Mouse (Mus musculus) kidney, embryonic 16.5 days (tissue): ENCODE measurements around the gene Fam229a. TPM values are rescaled to one million over a fixed set of nuclear protein-coding genes. Genes with fewer than 3 reads are reported as not detected.
"Not testable (repeated sequence)": the region's sequence is repeated elsewhere in the genome, so short reads cannot be mapped to it uniquely, and the experiment has no call there.

Source experiments
- ATAC-seq: fragments of 200-750 bp; cut with Nextera tagmentation; 2 replicates; pipeline ENCODE4 v1.8.0; 2017; ENCODE audit warnings: moderate TSS enrichment; ENCODE audit not compliant: low FRiP score, low TSS enrichment
- H3K27ac ChIP-seq: fragments of 300-500 bp; sonication (generic); 2 replicates; pipeline ENCODE4 v1.5.1; 2014; ENCODE audit warnings: low read length
- H3K27me3 ChIP-seq: fragments of 300-500 bp; sonication (generic); 2 replicates; pipeline ENCODE4 v1.6.1; 2014; ENCODE audit warnings: low read length, control low read depth, mixed read lengths; ENCODE audit not compliant: insufficient read depth
- H3K36me3 ChIP-seq: fragments of 300-500 bp; sonication (generic); 2 replicates; pipeline ENCODE4 v1.6.1; 2014; ENCODE audit warnings: low read length, control low read depth, mixed read lengths; ENCODE audit not compliant: insufficient read depth
- H3K4me1 ChIP-seq: fragments of 300-500 bp; sonication (generic); 2 replicates; pipeline ENCODE4 v1.6.1; 2014; ENCODE audit warnings: low read length, control low read depth, mixed read lengths; ENCODE audit not compliant: insufficient read depth
- H3K4me2 ChIP-seq: fragments of 300-500 bp; sonication (generic); replicated peaks from 2 replicates; pipeline ENCODE4 v1.6.1; 2014; ENCODE audit warnings: low read depth, low read length
- H3K4me3 ChIP-seq: fragments of 300-500 bp; sonication (generic); 2 replicates; pipeline ENCODE4 v1.5.1; 2014; ENCODE audit warnings: mild to moderate bottlenecking, low read length
- H3K9ac ChIP-seq: fragments of 300-500 bp; sonication (generic); replicated peaks from 2 replicates; pipeline ENCODE4 v1.6.1; 2014; ENCODE audit warnings: low read length
- H3K9me3 ChIP-seq: fragments of 300-500 bp; sonication (generic); 2 replicates; pipeline ENCODE4 v1.6.1; 2016; ENCODE audit warnings: low read length, control low read depth
- WGBS: fragments of 180-500 bp; shearing (Covaris S2); extraction: QIAGEN DNeasy Blood & Tissue Kit; methylation state at CpG from one replicate; pipeline ENCODE4 v1.1.7; 2014; 5-methylcytosine and 5-hydroxymethylcytosine counted together
- polyA plus RNA-seq: library from polyadenylated mRNA; unstranded; fragments of >200 nt; fragmentation: Nextera tagmentation; extraction: Ambion mirVana; gene quantifications from 2 replicates; pipeline ENCODE4 v1.2.1, GENCODE M21; 2015

Gene Fam229a
- 0.35 TPM in 1 of 2 replicates, not detected in the other for polyA plus RNA-seq

DNA sequence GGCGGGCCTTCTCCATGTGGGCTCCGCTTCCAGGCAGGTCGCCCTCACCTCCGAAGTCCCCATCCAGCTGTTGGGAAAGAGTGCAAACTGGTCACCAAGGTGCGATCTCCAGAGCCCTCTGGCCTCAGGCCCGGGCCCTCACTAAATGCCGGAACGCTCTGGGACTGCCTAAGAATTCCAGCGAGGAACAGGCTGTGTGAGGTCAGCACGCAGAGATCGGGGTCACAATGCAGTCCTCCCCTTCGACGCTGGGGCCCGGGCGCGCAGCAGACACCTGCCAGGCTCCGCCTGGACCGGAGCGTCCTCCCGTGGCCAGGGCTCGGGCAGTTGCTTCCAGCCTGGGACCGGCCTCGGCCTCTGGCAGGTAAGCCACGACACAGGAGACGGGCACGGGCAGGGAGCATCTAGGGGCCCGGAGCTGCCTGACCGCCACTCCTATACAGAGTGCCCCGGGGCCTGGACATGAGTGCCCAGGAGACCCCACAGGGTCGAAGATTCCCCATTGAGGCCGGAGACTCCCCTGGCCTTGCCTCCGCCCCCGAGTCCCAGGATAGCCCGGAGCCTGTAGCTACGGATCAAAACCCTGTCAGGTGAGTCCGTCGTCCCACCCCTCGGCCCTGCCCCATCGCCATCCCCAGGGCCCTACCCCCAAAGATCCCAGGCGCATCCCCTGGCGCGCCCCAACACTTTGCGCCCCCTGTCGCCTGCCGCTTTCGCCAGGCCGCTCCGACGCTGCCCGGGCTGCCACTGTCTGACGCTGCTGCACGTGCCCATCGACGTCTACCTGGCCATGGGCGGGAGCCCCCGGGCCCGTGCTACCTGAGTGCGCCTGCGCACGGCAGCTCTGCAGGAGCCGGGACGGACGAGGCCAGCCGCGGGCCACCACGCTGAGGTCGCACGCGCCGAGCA lies at the start of gene Fam229a, which contains the start of gene Tssk3:
Gene Fam229a, plus strand, starts transcription at position 219 of the 909 bp plus-strand sequence.
Gene Tssk3, minus strand, starts transcription at position 51 of the 909 bp plus-strand sequence.
- 3% methylated on average over 70 of the region's 70 CpGs for WGBS
- peak; percentile 69 for ATAC-seq
- peaks cover 30% of the 10 kb centered on the region for H3K36me3 ChIP-seq
- peak within 1 kb of the TSS; percentile 57 for H3K4me2 ChIP-seq
- no peaks in the 10 kb centered on the region for H3K27me3 ChIP-seq
- H3K27ac ChIP-seq, result no peak within 1 kb of the TSS
- H3K4me3 ChIP-seq, result peak within 1 kb of the TSS; percentile 35
- peaks cover 10% of the 10 kb centered on the region for H3K4me1 ChIP-seq
- no peaks in the 10 kb centered on the region for H3K9me3 ChIP-seq
- H3K9ac ChIP-seq, result peak within 1 kb of the TSS; percentile 27; the same call in 1 of the 2 replicates

DNA sequence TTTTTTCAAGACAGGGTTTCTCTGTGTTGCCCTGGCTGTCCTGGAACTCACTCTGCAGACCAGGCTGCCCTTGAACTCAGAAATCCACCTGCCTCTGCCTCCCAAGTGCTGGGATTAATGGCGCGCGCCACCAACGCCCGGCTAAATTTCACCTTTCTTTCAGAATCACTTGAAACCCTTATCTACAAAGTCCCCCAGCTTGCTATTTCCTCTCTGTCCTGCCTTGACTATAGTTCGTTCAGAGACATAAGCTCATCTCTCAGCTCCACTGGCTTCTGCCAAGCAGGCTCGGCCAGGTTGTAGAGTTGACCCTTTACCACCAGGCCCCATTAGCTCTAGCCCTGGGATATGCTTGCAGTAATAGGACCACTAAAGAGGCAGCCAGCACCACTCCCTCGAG lies 43.6 kb upstream of the Fam229a start:
- Histone ChIP-seq H3K27ac (no peak overlapping the region), H3K9me3 (no peaks in the 10 kb centered on the region), H3K9ac (no peak overlapping the region), H3K27me3 (0 out of 2 replicates have a peak, but pooled peaks cover 8% of the 10 kb centered on the region), H3K4me3 (no peak overlapping the region), H3K4me2 (no peak overlapping the region), H3K36me3 (no peaks in the 10 kb centered on the region), H3K4me1 (no peaks in the 10 kb centered on the region)
- ATAC-seq, result no peak
- 72% methylated on average over 8 of the region's 8 CpGs for WGBS

DNA sequence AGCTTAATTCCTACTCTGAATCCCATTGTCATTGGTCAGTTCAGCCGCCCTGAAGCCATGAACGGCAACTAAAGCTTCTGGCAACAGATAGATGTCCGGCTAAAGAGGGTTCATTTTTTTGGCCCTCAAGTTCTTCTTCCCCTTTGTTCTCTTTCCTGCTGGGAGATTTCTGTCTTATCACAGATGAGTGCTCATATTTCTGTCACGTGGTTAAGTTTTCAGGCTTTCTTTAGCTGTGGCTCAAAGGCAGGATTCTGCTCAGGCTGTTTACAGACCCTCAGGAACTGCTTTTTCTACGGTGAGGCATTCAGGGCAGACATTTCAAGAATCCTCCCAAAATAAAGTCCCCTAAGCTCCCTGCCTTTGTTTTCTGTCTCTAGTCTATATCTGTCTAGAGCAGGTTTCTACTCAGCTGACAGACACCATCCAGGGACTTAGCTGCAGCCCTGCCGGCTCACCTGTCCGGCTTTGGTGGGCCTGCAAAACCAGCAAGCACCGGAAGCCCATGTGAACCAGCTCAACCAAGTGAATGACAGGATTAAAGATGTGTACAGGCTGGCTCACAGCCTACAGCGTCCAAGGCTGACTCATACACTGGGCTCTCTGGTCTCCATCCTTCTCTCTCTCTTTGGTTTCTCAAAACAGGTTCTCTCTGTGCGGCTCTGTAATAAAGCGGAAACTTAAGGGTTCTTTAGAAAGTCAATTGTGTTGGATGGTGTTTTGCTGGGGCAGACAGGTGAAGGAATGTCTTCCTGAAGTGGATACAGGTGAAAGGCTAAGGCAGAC lies 43.0 kb upstream of the Fam229a start:
- H3K36me3 ChIP-seq, result no peaks in the 10 kb centered on the region
- H3K27ac ChIP-seq, result no peak overlapping the region
- 79% methylated on average over 11 of the region's 11 CpGs for WGBS
- 0 out of 2 replicates have a peak, but pooled peaks cover 2% of the 10 kb centered on the region for H3K27me3 ChIP-seq
- H3K4me3 ChIP-seq, result no peak overlapping the region
- H3K4me2 ChIP-seq, result no peak overlapping the region
- H3K9ac ChIP-seq, result no peak overlapping the region
- no peaks in the 10 kb centered on the region for H3K9me3 ChIP-seq
- no peak for ATAC-seq
- H3K4me1 ChIP-seq, result no peaks in the 10 kb centered on the region

DNA sequence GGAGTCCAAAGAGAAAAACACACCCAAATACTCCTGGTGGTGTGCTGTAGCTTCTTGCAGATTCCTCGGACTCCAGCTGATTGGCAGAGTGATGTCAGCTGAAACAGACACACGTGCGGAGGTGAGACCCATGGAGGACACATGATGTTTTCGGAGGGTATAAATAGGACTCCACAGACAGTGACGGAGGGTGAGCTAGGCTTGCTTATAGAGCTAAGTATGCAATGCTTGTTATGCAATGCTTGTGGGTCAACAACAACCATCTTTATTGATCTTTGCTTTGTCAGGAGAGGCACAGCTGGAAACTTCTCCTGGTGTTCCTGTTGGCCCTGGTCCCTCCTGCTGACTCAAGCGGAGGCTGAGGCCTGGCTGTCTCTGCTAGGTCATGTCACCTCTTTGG lies 42.3 kb upstream of the Fam229a start:
- Histone ChIP-seq H3K4me2 (no peak overlapping the region), H3K9ac (no peak overlapping the region), H3K27ac (no peak overlapping the region), H3K4me1 (no peaks in the 10 kb centered on the region), H3K27me3 (no peaks in the 10 kb centered on the region), H3K9me3 (no peaks in the 10 kb centered on the region), H3K36me3 (no peaks in the 10 kb centered on the region), H3K4me3 (no peak overlapping the region)
- ATAC-seq, result no peak
- 85% methylated on average over 6 of the region's 6 CpGs for WGBS

DNA sequence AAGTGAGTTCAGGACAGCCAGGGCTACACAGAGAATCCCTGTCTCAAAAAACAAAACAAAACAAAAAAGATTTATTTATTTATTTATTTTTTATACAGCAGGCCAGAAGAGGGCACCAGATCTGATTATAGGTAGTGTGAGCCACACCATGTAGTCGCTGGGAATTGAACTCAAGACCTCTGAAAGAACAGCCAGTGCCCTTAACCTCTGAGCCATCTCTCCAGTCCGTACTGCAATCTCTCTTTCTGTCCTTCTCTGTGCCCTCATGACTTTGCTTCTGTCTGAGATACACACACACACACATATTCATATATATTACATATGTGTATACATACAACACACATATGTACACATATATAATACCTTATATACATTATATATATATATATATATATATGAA lies 40.1 kb upstream of the Fam229a start:
- no peak overlapping the region for H3K9ac ChIP-seq
- no peak overlapping the region for H3K4me2 ChIP-seq
- no peaks in the 10 kb centered on the region for H3K4me1 ChIP-seq
- no peak overlapping the region for H3K4me3 ChIP-seq
- ATAC-seq, result no peak
- no peaks in the 10 kb centered on the region for H3K36me3 ChIP-seq
- 76% methylated on average over 2 of the region's 2 CpGs for WGBS
- no peaks in the 10 kb centered on the region for H3K9me3 ChIP-seq
- H3K27me3 ChIP-seq, result no peaks in the 10 kb centered on the region
- no peak overlapping the region for H3K27ac ChIP-seq

DNA sequence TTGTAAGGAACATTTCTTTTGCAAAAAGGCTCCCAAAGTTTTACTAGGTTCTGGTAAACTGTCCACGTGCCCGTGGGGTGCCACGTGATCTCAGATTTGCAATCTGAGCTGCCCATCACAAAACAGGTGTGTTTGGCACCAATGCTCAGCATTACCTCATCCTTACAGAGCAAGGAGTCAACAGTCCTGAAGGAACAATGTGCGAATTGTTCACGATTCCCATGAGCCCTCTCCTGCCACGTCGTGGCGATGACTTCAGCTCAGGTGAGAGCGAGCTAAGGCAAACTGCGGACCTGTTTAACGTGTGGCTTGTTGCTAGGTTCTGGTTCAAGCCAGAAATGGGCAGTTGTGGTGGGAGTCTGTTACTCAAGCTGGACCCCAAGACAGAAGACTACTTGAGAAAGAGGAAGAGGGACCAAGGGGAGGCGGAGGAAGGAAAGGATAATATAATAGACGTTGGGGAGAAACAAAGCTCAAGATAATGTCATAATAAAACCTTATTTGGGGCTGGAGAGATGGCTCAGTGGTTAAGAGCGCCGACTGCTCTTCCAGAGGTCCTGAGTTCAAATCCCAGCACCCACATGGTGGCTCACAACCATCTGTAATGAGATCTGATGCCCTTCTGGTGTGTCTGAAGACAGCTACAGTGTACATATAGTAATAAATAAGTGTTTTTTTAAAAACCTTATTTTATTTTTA lies 39.4 kb upstream of the Fam229a start:
- H3K27me3 ChIP-seq, result no peaks in the 10 kb centered on the region
- no peaks in the 10 kb centered on the region for H3K9me3 ChIP-seq
- H3K4me2 ChIP-seq, result no peak overlapping the region
- H3K4me3 ChIP-seq, result no peak overlapping the region
- no peaks in the 10 kb centered on the region for H3K36me3 ChIP-seq
- no peak overlapping the region for H3K9ac ChIP-seq
- H3K27ac ChIP-seq, result no peak overlapping the region
- H3K4me1 ChIP-seq, result no peaks in the 10 kb centered on the region
- 84% methylated on average over 15 of the region's 15 CpGs for WGBS
- ATAC-seq, result no peak

DNA sequence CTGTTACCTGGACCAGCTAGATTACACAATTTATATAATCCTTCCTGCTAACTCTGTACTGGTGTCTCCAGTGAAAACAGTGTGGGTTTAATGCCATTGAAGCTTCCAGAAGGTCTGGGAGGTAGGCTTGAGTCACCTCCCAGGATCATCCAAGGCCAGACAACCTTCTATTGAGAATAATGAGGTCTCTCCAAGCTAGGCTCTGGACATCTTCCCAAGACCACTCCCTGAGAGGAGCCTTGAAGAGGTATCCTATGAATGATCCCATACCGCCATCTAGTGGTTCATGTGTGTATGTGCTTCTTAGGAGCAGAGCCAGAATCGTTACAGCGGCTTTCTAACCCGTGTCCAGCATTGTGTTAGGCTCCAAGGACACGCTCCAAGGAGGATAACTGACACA lies 35.7 kb upstream of the Fam229a start:
- ATAC-seq, result peak; percentile 81
- Histone ChIP-seq H3K4me1 (no peaks in the 10 kb centered on the region), H3K9ac (no peak overlapping the region), H3K36me3 (no peaks in the 10 kb centered on the region), H3K4me2 (no peak overlapping the region), H3K27ac (no peak overlapping the region), H3K9me3 (no peaks in the 10 kb centered on the region), H3K4me3 (no peak overlapping the region), H3K27me3 (no peaks in the 10 kb centered on the region)
- WGBS, result 1% methylated on average over 5 of the region's 5 CpGs

DNA sequence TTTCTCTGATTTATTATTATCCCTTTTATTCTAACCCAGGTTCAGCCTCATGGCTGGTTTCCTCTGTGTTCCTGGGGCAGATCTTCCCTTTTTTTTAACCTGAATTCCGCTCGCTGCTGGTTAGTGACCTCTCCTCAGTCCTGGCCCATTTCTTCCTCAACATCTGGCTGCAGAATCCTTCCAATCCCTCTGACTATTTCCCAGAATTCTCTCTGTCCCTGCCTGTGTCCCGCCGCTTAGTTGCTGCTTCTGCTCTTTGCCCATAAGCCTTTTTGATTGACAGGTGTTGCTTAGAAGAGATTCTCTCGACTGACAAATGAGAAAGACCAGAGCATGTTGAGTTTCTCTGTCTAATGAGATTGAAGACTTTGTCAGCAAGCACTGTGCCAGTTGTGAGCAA lies 34.9 kb upstream of the Fam229a start:
- Histone ChIP-seq H3K9me3 (no peaks in the 10 kb centered on the region), H3K4me2 (no peak overlapping the region), H3K36me3 (no peaks in the 10 kb centered on the region), H3K27me3 (no peaks in the 10 kb centered on the region), H3K9ac (no peak overlapping the region), H3K4me3 (no peak overlapping the region), H3K27ac (no peak overlapping the region), H3K4me1 (0 out of 2 replicates have a peak, but pooled peaks cover 2% of the 10 kb centered on the region)
- no peak for ATAC-seq
- 64% methylated on average over 5 of the region's 5 CpGs for WGBS

DNA sequence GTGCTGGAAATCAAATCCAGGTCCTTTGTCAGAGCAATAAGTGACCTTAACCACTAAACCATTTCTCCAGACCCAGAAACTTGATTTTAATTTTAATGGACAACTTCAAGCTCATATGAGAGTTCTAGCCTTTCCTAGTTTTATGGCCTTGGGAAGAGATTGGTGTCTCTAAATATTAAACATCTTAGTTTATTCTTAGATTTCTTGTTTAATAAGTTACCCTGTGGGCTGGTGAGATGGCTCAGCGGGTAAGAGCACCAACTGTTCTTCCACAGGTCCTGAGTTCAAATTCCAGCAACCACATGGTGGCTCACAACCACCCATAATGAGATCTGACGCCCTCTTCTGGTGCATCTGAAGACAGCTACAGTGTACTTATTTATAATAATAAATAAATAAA lies 33.7 kb upstream of the Fam229a start:
- H3K36me3 ChIP-seq, H3K4me1 ChIP-seq, H3K9ac ChIP-seq, H3K4me3 ChIP-seq, ATAC-seq, H3K27me3 ChIP-seq, H3K4me2 ChIP-seq, H3K9me3 ChIP-seq, H3K27ac ChIP-seq: not testable (repeated sequence)
- 82% methylated on average over 2 of the region's 2 CpGs for WGBS
